Mouse (Mus musculus) telencephalon, adult 2 months (tissue): ENCODE measurements at regions not wholly inside any gene's neighbourhood (a gene's known extent, or its start where the extent isn't known, plus 50 kb on each side); places are given as distances from the start of the nearest gene placed in this dataset.

ENCODE experiments used
- DNase-seq: peaks from one replicate; pipeline ENCODE4 v3.0.0-alpha.2; 2011; ENCODE audit warnings: low read depth, low spot score

DNA sequence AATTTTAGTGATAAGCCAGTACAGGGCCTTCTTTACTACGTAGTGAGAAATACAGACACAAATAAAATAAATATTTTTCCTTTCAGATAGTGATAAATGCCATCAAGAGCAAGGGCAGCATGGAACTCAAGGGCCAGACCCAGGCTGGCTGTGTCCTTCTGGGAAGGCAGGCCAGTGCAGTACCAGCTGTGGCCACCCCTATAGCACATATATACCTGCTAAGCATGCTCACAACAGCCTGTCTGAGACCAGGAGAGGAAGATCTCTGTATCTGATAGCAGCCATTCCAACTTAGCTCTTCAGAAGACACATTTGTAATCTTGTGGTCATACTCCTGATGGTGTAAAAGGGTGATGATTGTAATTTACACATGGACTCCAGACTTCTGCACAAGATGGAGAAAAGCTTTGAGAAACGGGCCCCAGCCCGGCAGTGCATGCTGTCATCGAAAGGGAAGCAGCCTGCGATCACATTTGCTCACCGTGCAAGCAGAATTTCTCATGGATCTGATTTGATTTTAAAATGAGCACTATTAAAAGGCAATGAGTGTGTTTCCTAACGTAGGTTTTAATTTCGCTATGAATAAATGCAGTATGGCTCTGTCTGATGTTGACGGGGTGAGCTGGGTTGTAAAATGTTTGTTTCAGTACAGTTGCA lies 335.6 kb downstream of the Tmem38b start:
- no peak for DNase-seq

DNA sequence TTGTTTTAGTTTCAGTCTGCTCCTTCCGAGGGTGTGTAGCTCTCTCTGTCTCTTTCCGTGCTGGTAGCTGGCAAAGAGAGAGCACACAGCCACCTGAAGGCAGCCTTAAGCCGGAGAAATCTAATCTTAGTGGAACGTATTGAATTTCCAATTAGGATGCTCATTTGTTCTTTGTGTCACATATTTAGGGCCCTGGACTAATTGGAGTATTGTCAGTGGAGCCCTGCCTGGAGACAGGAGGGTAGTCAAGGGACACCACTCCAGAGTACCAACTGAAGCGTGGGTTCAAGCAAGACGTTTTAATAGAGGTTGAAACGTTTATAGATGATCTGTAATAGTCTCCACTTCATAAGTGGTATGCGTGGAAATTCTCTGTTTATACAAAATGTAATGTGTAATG lies 336.5 kb downstream of the Tmem38b start:
- DNase-seq: no peak

- DNase-seq: no peak
These were observed 344.5 kb downstream of the Tmem38b start for GRCm38 (mm10) chr4:54170202-54170931.

DNA sequence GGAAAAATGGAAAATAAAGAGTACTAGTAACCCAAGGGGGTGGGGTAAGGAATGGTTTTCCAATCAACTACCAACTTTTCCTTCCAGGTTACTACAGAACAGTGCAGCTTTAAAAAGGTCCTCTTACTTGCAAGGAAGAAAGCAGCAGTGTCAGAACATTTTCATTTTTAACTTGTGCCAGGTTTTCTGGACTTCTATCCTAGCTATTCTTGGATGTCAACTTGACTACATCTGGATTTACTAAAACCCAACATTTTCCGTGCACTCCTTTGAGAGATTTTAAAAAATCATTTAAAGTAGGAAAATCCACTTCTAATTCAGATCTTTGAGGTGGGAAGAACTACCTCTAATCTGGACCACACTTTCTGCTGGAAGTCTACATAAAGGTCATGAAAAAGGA lies 358.4 kb downstream of the Tmem38b start:
- DNase-seq: no peak

- no peak for DNase-seq
These were observed 369.9 kb downstream of the Tmem38b start for GRCm38 (mm10) chr4:54195734-54196133.

DNA sequence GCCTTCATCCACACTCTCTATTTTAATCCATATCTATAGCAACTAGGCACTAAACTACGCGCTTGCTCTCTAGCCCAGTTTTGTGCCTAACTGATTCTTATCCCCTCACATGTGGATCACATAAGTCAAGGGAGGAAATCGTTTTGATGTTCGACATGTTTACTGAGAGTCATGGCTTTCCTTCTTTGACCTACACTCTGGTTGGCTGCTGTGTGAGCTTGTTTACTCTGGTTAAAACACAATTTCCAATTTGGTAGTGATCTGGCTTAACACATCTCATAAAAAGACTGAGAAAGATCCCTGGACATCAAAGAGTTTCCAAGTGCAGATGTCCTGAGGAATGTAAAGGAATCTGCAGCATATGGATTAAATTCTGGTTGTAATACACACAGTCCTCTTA lies 376.6 kb downstream of the Tmem38b start:
- DNase-seq: no peak

GRCm38 (mm10) chr4:54224572-54224971 lies 398.7 kb downstream of the Tmem38b start:
- no peak for DNase-seq
